Mouse (Mus musculus): ENCODE results near the gene Grik2. TPM values are rescaled to one million over a fixed set of nuclear protein-coding genes. Genes with fewer than 3 reads are reported as not detected.

The Grik2 gene
- total RNA-seq (2012; rRNA removed), result not detected in 2 replicates
- polyA plus RNA-seq (2012; ENCODE audit: insufficient read depth in 1 of 2, insufficient read length in 2 of 2, low read depth in 1 of 2, low replicate concordance in 2 of 2, missing spikeins in 1 of 2), result not detected

GRCm38 (mm10) chr10:49788381-49788906, at the start of gene Grik2:
Gene Grik2 (minus strand): TSS chr10:49788766.
- DNase-seq (ENCODE audit: low read depth, low spot score), result no peak
- no peaks in the 10 kb centered on the region for H3K36me3 ChIP-seq (ENCODE audit: control insufficient read depth in 1 of 2, insufficient read depth in 2 of 2, low read length in 2 of 2)
- H3K9ac ChIP-seq (ENCODE audit: control insufficient read depth, low read depth, low read length, poor library complexity, severe bottlenecking), result no peak within 1 kb of the TSS
- H3K9me3 ChIP-seq (replicated peaks; ENCODE audit: insufficient read depth, low read length), result no peaks in the 10 kb centered on the region
- H3K27ac ChIP-seq (ENCODE audit: control insufficient read depth, low read depth, low read length), result no peak within 1 kb of the TSS
- H3K4me3 ChIP-seq (ENCODE audit: control insufficient read depth in 1 of 2, insufficient read depth in 1 of 2, low read depth in 2 of 2, low read length in 2 of 2), result no peak within 1 kb of the TSS
- no peaks in the 10 kb centered on the region for H3K27me3 ChIP-seq (ENCODE audit: control insufficient read depth in 1 of 2, insufficient read depth in 2 of 2, low read length in 2 of 2)
- TF ChIP-seq MYB (IDR thresholded peaks at IDR 0.05; ENCODE audit: low read depth, low read length) (no peak), NRF1 (IDR thresholded peaks at IDR 0.05; ENCODE audit: insufficient read depth, low read depth, low read length, poor library complexity, severe bottlenecking) (no peak), CHD1 (IDR thresholded peaks at IDR 0.05; ENCODE audit: low read depth, low read length) (no peak), CTCF (IDR thresholded peaks at IDR 0.05 in 2 of 3, conservative IDR thresholded peaks at IDR 0.05 in 1 of 3; ENCODE audit: control insufficient read depth in 1 of 3, insufficient read depth in 1 of 3, low read depth in 2 of 3, low read length in 3 of 3, poor library complexity in 1 of 3, severe bottlenecking in 1 of 3) (no peak), MYC (IDR thresholded peaks at IDR 0.05; ENCODE audit: low read depth, low read length) (no peak), E2F4 (IDR thresholded peaks at IDR 0.05; ENCODE audit: borderline replicate concordance, low read depth, low read length) (no peak), POLR2AphosphoS5 (IDR thresholded peaks at IDR 0.05; ENCODE audit: borderline replicate concordance, low read depth, low read length) (no peak), MAFK (IDR thresholded peaks at IDR 0.05; ENCODE audit: borderline replicate concordance, low read depth, low read length) (no peak), TBP (IDR thresholded peaks at IDR 0.05; ENCODE audit: low read depth, low read length) (no peak), MEF2A (IDR thresholded peaks at IDR 0.05; ENCODE audit: extremely low read depth, insufficient replicate concordance, low read depth, low read length, poor library complexity, severe bottlenecking) (no peak), BHLHE40 (IDR thresholded peaks at IDR 0.05; ENCODE audit: borderline replicate concordance, low read depth, low read length) (no peak)
- no peaks in the 10 kb centered on the region for H3K79me2 ChIP-seq (ENCODE audit: control insufficient read depth, insufficient read depth, low read length, poor library complexity)
- no peaks in the 10 kb centered on the region for H3K4me1 ChIP-seq (ENCODE audit: control insufficient read depth in 1 of 2, insufficient read depth in 2 of 2, low read length in 2 of 2)

DNA sequence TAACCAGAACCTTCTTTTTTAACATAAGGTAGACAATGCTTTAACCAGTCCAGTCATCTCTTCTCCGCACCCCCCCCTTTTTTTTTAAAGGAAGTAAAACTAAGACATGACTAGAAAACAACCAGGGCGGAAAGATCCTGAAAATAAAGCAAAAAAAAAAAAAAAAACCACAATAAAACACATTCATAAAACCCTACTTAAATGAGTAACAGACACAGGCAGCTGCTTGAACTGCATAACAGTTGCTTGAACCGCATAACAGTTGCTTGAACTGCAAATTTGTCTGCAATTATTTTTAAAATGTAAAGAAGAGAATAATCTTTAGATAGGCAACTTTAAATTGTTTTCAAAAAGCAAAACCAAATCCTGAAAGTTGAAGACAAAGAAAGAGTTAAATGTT, 45.8 kb upstream of the Grik2 start:
- TF ChIP-seq POLR2A (IDR thresholded peaks at IDR 0.05; ENCODE audit: control insufficient read depth in 1 of 2, insufficient read depth in 1 of 2, low read depth in 1 of 2, low read length in 2 of 2, poor library complexity in 1 of 2) (no peak), E2F4 (IDR thresholded peaks at IDR 0.05; ENCODE audit: borderline replicate concordance, low read depth, low read length) (no peak), CHD2 (IDR thresholded peaks at IDR 0.05; ENCODE audit: low read length) (no peak), SMC3 (IDR thresholded peaks at IDR 0.05; ENCODE audit: low read depth, low read length) (no peak), JUND (IDR thresholded peaks at IDR 0.05; ENCODE audit: low read depth, low read length) (no peak), USF2 (IDR thresholded peaks at IDR 0.05; ENCODE audit: borderline replicate concordance in 1 of 2, insufficient read depth in 1 of 2, low read depth in 1 of 2, low read length in 2 of 2) (no peak), ZKSCAN1 (IDR thresholded peaks at IDR 0.05; ENCODE audit: low read depth, low read length) (no peak), RAD21 (IDR thresholded peaks at IDR 0.05; ENCODE audit: low read depth, low read length) (no peak), GATA1 (IDR thresholded peaks at IDR 0.05; ENCODE audit: low read depth, low read length) (no peak), GABPA (IDR thresholded peaks at IDR 0.05; ENCODE audit: low read depth, low read length) (no peak), BHLHE40 (IDR thresholded peaks at IDR 0.05; ENCODE audit: borderline replicate concordance, low read depth, low read length) (no peak), POLR2AphosphoS2 (IDR thresholded peaks at IDR 0.05; ENCODE audit: low read length) (no peak), MYB (IDR thresholded peaks at IDR 0.05; ENCODE audit: low read depth, low read length) (no peak), CHD1 (IDR thresholded peaks at IDR 0.05; ENCODE audit: low read depth, low read length) (no peak), NELFE (IDR thresholded peaks at IDR 0.05; ENCODE audit: low read depth, low read length) (no peak)
- H3K27ac ChIP-seq (ENCODE audit: control insufficient read depth, low read depth, low read length), result no peak overlapping the region
- H3K9ac ChIP-seq (ENCODE audit: control insufficient read depth, low read depth, low read length, poor library complexity, severe bottlenecking), result no peak overlapping the region
- H3K4me3 ChIP-seq (ENCODE audit: control insufficient read depth in 1 of 2, insufficient read depth in 1 of 2, low read depth in 2 of 2, low read length in 2 of 2), result no peak overlapping the region
- no peaks in the 10 kb centered on the region for H3K36me3 ChIP-seq (ENCODE audit: control insufficient read depth in 1 of 2, insufficient read depth in 2 of 2, low read length in 2 of 2)
- H3K9me3 ChIP-seq (replicated peaks; ENCODE audit: insufficient read depth, low read length), result no peaks in the 10 kb centered on the region
- no peaks in the 10 kb centered on the region for H3K79me2 ChIP-seq (ENCODE audit: control insufficient read depth, insufficient read depth, low read length, poor library complexity)
- DNase-seq (ENCODE audit: low read depth, low spot score), result no peak
- H3K4me1 ChIP-seq (ENCODE audit: control insufficient read depth in 1 of 2, insufficient read depth in 2 of 2, low read length in 2 of 2), result no peaks in the 10 kb centered on the region
- no peaks in the 10 kb centered on the region for H3K27me3 ChIP-seq (ENCODE audit: control insufficient read depth in 1 of 2, insufficient read depth in 2 of 2, low read length in 2 of 2)

All from MEL (cell line).